Mouse (Mus musculus) layer of hippocampus, postnatal 10 days (tissue): ENCODE measurements around the gene Fgd5. TPM values are rescaled to one million over a fixed set of nuclear protein-coding genes. Genes with fewer than 3 reads are reported as not detected.

Source experiments
- DNase-seq, 2 experiments: peaks; one replicate each; pipeline ENCODE4 v3.0.0; 2021; ENCODE audit warnings: low spot score in 2 of 2
- total RNA-seq, 2 experiments: library from RNA; stranded (reverse); gene quantifications; 2 replicates each; pipeline ENCODE4 v1.2.3; 2021

The Fgd5 gene
- total RNA-seq, 2 experiments from 2014 or later: 9.0 to 9.6 TPM

GRCm38 (mm10) chr6:92004137-92004805 lies 25.6 kb downstream of the Fgd5 start:
- no peak for DNase-seq

GRCm38 (mm10) chr6:92004806-92005205 lies 26.1 kb downstream of the Fgd5 start:
- DNase-seq: no peak

- no peak for DNase-seq
Measured at GRCm38 (mm10) chr6:92010895-92011294, 32.2 kb downstream of the Fgd5 start.

GRCm38 (mm10) chr6:92012413-92012812 lies 33.7 kb downstream of the Fgd5 start:
- no peak for DNase-seq

GRCm38 (mm10) chr6:92013035-92013434 lies 34.4 kb downstream of the Fgd5 start:
- DNase-seq: no peak

GRCm38 (mm10) chr6:92013620-92014019 lies 34.9 kb downstream of the Fgd5 start:
- no peak for DNase-seq

- DNase-seq: no peak
Measured at GRCm38 (mm10) chr6:92014936-92015335, 36.3 kb downstream of the Fgd5 start.

GRCm38 (mm10) chr6:92015848-92016247 lies 37.2 kb downstream of the Fgd5 start:
- no peak for DNase-seq

GRCm38 (mm10) chr6:92016738-92017137 lies 38.1 kb downstream of the Fgd5 start:
- DNase-seq: no peak

GRCm38 (mm10) chr6:92018421-92018820 lies 39.7 kb downstream of the Fgd5 start:
- no peak for DNase-seq

- DNase-seq: no peak
Measured at GRCm38 (mm10) chr6:92021061-92021460, 42.4 kb downstream of the Fgd5 start.

GRCm38 (mm10) chr6:92021506-92021905 lies 42.8 kb downstream of the Fgd5 start:
- DNase-seq: no peak

- DNase-seq: no peak
Measured at GRCm38 (mm10) chr6:92025252-92025651, 46.6 kb downstream of the Fgd5 start.

GRCm38 (mm10) chr6:92027379-92027778 lies 48.7 kb downstream of the Fgd5 start:
- DNase-seq: no peak

GRCm38 (mm10) chr6:92030646-92031045 lies 52.0 kb downstream of the Fgd5 start:
- no peak for DNase-seq

- DNase-seq: no peak
Measured at GRCm38 (mm10) chr6:92034713-92035112, 56.0 kb downstream of the Fgd5 start.

- no peak for DNase-seq
Measured at GRCm38 (mm10) chr6:92036372-92036771, 57.7 kb downstream of the Fgd5 start.

GRCm38 (mm10) chr6:92038158-92038557 lies 59.5 kb downstream of the Fgd5 start:
- no peak for DNase-seq

GRCm38 (mm10) chr6:92041271-92041670 lies 62.6 kb downstream of the Fgd5 start:
- DNase-seq: no peak

GRCm38 (mm10) chr6:92042055-92042454 lies 63.4 kb downstream of the Fgd5 start:
- peak; percentile 19 to 28 for DNase-seq

- no peak for DNase-seq
Measured at GRCm38 (mm10) chr6:92042850-92043249, 64.2 kb downstream of the Fgd5 start.

GRCm38 (mm10) chr6:92057768-92058167 lies 79.1 kb downstream of the Fgd5 start:
- no peak for DNase-seq

- no peak for DNase-seq
Measured at GRCm38 (mm10) chr6:92061725-92062124, 83.0 kb downstream of the Fgd5 start.

GRCm38 (mm10) chr6:92063452-92063851 lies 84.8 kb downstream of the Fgd5 start:
- DNase-seq: no peak
